ENCODE assay signal across 8 mouse cellular contexts in the genomic region with DNA sequence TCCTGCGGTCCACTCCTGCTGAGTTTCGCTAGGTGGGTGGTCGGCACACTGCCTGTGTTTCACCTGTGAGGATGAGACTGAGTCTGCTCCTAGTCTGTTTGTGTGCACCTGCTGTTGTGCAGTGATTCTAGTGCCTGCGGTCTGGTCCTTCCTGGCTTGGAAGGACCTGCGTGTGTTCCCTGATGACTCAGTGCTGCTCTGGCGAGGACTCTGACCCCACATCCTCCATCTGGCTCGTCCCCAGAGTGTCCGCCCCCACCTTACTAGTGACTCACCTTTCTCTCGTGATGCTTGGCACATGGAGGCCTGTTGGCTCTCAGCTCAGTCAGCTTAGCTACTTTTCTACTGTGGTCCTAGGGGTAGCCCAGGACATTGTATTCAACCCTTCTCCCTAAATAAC. TPM values are rescaled to one million over a fixed set of nuclear protein-coding genes. Genes with fewer than 3 reads are reported as not detected.
DNase-seq lines count a peak whose midpoint lies in the region; ATAC-seq lines count a peak whose summit lies in the region.

No protein-coding gene starts in this region.

- no peaks in the 10 kb centered on the region for H3K27me3 ChIP-seq in limb, embryonic 10.5 days (ENCODE audit: low read depth, poor library complexity, severe bottlenecking)
- H3K27me3 ChIP-seq in midbrain, embryonic 10.5 days (ENCODE audit: low read depth, poor library complexity, severe bottlenecking), result no peaks in the 10 kb centered on the region
- no peaks in the 10 kb centered on the region for H3K27me3 ChIP-seq in forebrain, embryonic 11.5 days (ENCODE audit: control insufficient read depth, insufficient read depth, low read length)

- no peaks in the 10 kb centered on the region for H3K36me3 ChIP-seq in limb, embryonic 10.5 days
- no peaks in the 10 kb centered on the region for H3K36me3 ChIP-seq in midbrain, embryonic 10.5 days
- no peaks in the 10 kb centered on the region for H3K36me3 ChIP-seq in forebrain, embryonic 11.5 days (ENCODE audit: control insufficient read depth, insufficient read depth, low read length)

- no peak overlapping the region for H3K4me3 ChIP-seq in limb, embryonic 10.5 days
- H3K4me3 ChIP-seq in midbrain, embryonic 10.5 days, result no peak overlapping the region
- H3K4me3 ChIP-seq in forebrain, embryonic 11.5 days (ENCODE audit: low read depth, low read length), result no peak overlapping the region

- no peak overlapping the region for H3K27ac ChIP-seq in limb, embryonic 10.5 days
- no peak overlapping the region for H3K27ac ChIP-seq in midbrain, embryonic 10.5 days (replicated peaks)
- no peak overlapping the region for H3K27ac ChIP-seq in forebrain, embryonic 11.5 days (ENCODE audit: low read depth, low read length)

- H3K4me2 ChIP-seq in forebrain, embryonic 11.5 days (ENCODE audit: low read depth, low read length, severe bottlenecking), result no peak overlapping the region

- no peaks in the 10 kb centered on the region for H3K4me1 ChIP-seq in limb, embryonic 10.5 days
- no peaks in the 10 kb centered on the region for H3K4me1 ChIP-seq in midbrain, embryonic 10.5 days
- H3K4me1 ChIP-seq in forebrain, embryonic 11.5 days (replicated peaks; ENCODE audit: control insufficient read depth, insufficient read depth, low read length), result no peaks in the 10 kb centered on the region

- ATAC-seq in forebrain, embryonic 11.5 days (replicated peaks; ENCODE audit: low FRiP score), result no peak

- DNase-seq in urinary bladder, postnatal 14 days (ENCODE audit: low spot score), result peak; percentile 62
- no peak for DNase-seq in urinary bladder, postnatal 4 days (ENCODE audit: low spot score in 2 of 2)
- peak; percentile 79 to 84 for DNase-seq in cerebellum, adult 18-20 months
- peak; percentile 66 for DNase-seq in kidney, postnatal 10 days
- no peak for DNase-seq in ovary, postnatal 36 days (ENCODE audit: low spot score)
- no peak for DNase-seq in limb, embryonic 10.5 days (ENCODE audit: low spot score)
- no peak for DNase-seq in midbrain, embryonic 10.5 days (ENCODE audit: low spot score)
- no peak for DNase-seq in forebrain, embryonic 11.5 days (ENCODE audit: low spot score)

- no peak overlapping the region for H3K9ac ChIP-seq in forebrain, embryonic 11.5 days (ENCODE audit: low read length)

- no peaks in the 10 kb centered on the region for H3K9me3 ChIP-seq in limb, embryonic 10.5 days (replicated peaks)
- H3K9me3 ChIP-seq in midbrain, embryonic 10.5 days (replicated peaks), result no peaks in the 10 kb centered on the region
- no peaks in the 10 kb centered on the region for H3K9me3 ChIP-seq in forebrain, embryonic 11.5 days (ENCODE audit: control insufficient read depth, low read length)

- 73% methylated on average over 9 of the region's 9 CpGs for WGBS in limb, embryonic 10.5 days
- 71% methylated on average over 9 of the region's 9 CpGs for WGBS in midbrain, embryonic 10.5 days
- 65% methylated on average over 9 of the region's 9 CpGs for WGBS in forebrain, embryonic 11.5 days

RNA-seq across cellular contexts. Expression of a gene that starts 18.5 kb away (rescaled TPM):
- 14.1 and 18.5 TPM in 2 replicates for polyA plus RNA-seq in limb, embryonic 10.5 days (2016; fragmentation: Nextera tagmentation; extraction: Ambion mirVana)
- polyA plus RNA-seq in midbrain, embryonic 10.5 days (2016; fragmentation: Nextera tagmentation; extraction: Ambion mirVana), result 12.8 and 13.3 TPM in 2 replicates
- 15.8 and 16.9 TPM in 2 replicates for polyA plus RNA-seq in forebrain, embryonic 11.5 days (2014; fragmentation: Nextera tagmentation; extraction: Ambion mirVana)

Comparison
In these comparisons a context has a peak if more than half of its experiments do, and no peak if none do; other contexts are left out.
1. DNase-seq: peak in urinary bladder, postnatal 14 days (single experiment), cerebellum, adult 18-20 months (2 of 2) and kidney, postnatal 10 days (single experiment); none in urinary bladder, postnatal 4 days (0 of 2), ovary, postnatal 36 days (single experiment), limb, embryonic 10.5 days (single experiment), midbrain, embryonic 10.5 days (single experiment) and forebrain, embryonic 11.5 days (single experiment).